ENCODE assay signal across 8 mouse cellular contexts in the genomic region with DNA sequence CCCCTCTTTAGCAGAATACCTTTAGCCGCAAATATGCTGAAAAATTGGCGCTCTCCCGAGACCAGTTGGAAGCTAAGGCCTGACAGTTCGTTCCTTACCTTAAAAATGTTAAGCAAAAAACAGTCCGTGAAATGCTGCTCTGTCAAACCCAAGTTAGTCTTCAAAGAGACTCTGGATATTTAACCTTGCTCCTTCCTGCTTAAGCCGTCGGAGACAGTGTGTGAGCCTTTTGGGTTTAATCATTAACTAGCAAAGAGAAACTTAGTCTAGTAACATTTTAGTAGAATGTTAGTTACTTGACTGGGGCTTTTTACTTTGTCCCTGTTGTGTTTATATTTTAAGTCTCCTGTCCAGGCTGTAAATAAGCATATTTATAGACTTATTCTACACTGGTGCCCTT. TPM values are rescaled to one million over a fixed set of nuclear protein-coding genes. Genes with fewer than 3 reads are reported as not detected.
DNase-seq lines count a peak whose midpoint lies in the region; ATAC-seq and TF ChIP-seq lines count a peak whose summit lies in the region.

No protein-coding gene starts in this region.

- H3K4me1 ChIP-seq in embryonic facial prominence, embryonic 15.5 days: peaks cover 36% of the 10 kb centered on the region
- peaks cover 35% of the 10 kb centered on the region for H3K4me1 ChIP-seq in kidney, embryonic 16.5 days (ENCODE audit: insufficient read depth, low read length)
- peaks cover 41% of the 10 kb centered on the region for H3K4me1 ChIP-seq in neural tube, embryonic 12.5 days

- DNase-seq in layer of hippocampus, adult 2 months (ENCODE audit: low spot score in 2 of 2): no peak
- DNase-seq in layer of hippocampus, postnatal 25 days (ENCODE audit: extremely low spot score in 1 of 2, low spot score in 1 of 2): no peak
- DNase-seq in right cerebral cortex, postnatal 25 days: no peak
- DNase-seq in cerebellum, adult 11-12 months: no peak
- no peak for DNase-seq in cerebellum, postnatal 10 days

- peak overlapping the region; percentile 73 for H3K4me2 ChIP-seq in embryonic facial prominence, embryonic 15.5 days (replicated peaks)
- peak overlapping the region; percentile 88 for H3K4me2 ChIP-seq in kidney, embryonic 16.5 days (replicated peaks; ENCODE audit: low read depth, low read length)
- peak overlapping the region; percentile 97 for H3K4me2 ChIP-seq in neural tube, embryonic 12.5 days (replicated peaks)

- no peaks in the 10 kb centered on the region for H3K9me3 ChIP-seq in embryonic facial prominence, embryonic 15.5 days (replicated peaks)
- H3K9me3 ChIP-seq in kidney, embryonic 16.5 days (ENCODE audit: low read length): no peaks in the 10 kb centered on the region
- no peaks in the 10 kb centered on the region for H3K9me3 ChIP-seq in neural tube, embryonic 12.5 days

- no peaks in the 10 kb centered on the region for H3K27me3 ChIP-seq in embryonic facial prominence, embryonic 15.5 days
- no peaks in the 10 kb centered on the region for H3K27me3 ChIP-seq in kidney, embryonic 16.5 days (ENCODE audit: insufficient read depth, low read length)
- no peaks in the 10 kb centered on the region for H3K27me3 ChIP-seq in neural tube, embryonic 12.5 days (replicated peaks)

- no peak for TF ChIP-seq CTCF in layer of hippocampus, adult 2 months (conservative IDR thresholded peaks at IDR 0.05)

- H3K4me3 ChIP-seq in layer of hippocampus, adult 2 months: peak overlapping the region; percentile 93
- H3K4me3 ChIP-seq in embryonic facial prominence, embryonic 15.5 days (replicated peaks): peak overlapping the region; percentile 99
- H3K4me3 ChIP-seq in kidney, embryonic 16.5 days (ENCODE audit: low read length): peak overlapping the region; percentile 100
- H3K4me3 ChIP-seq in neural tube, embryonic 12.5 days: peak overlapping the region; percentile 100

- peak overlapping the region; percentile 99 for H3K27ac ChIP-seq in layer of hippocampus, adult 2 months
- H3K27ac ChIP-seq in embryonic facial prominence, embryonic 15.5 days (replicated peaks): 0 out of 2 replicates have a peak overlapping the region, but pooled peaks have one; percentile 100
- peak overlapping the region; percentile 100 for H3K27ac ChIP-seq in kidney, embryonic 16.5 days (ENCODE audit: low read length)
- H3K27ac ChIP-seq in neural tube, embryonic 12.5 days: 0 out of 2 replicates have a peak overlapping the region, but pooled peaks have one; percentile 98

- peak overlapping the region; percentile 95 for H3K9ac ChIP-seq in embryonic facial prominence, embryonic 15.5 days
- H3K9ac ChIP-seq in kidney, embryonic 16.5 days (replicated peaks; ENCODE audit: low read length): peak overlapping the region; percentile 98
- H3K9ac ChIP-seq in neural tube, embryonic 12.5 days: peak overlapping the region; percentile 98

- WGBS in embryonic facial prominence, embryonic 15.5 days: 1% methylated on average over 7 of the region's 7 CpGs
- under 1% methylated on average over 7 of the region's 7 CpGs for WGBS in kidney, embryonic 16.5 days
- WGBS in neural tube, embryonic 12.5 days: 2% methylated on average over 7 of the region's 7 CpGs

- peaks cover 42% of the 10 kb centered on the region for H3K36me3 ChIP-seq in embryonic facial prominence, embryonic 15.5 days
- peaks cover 39% of the 10 kb centered on the region for H3K36me3 ChIP-seq in kidney, embryonic 16.5 days (ENCODE audit: insufficient read depth, low read length)
- H3K36me3 ChIP-seq in neural tube, embryonic 12.5 days: peaks cover 39% of the 10 kb centered on the region

- ATAC-seq in embryonic facial prominence, embryonic 15.5 days (ENCODE audit: insufficient number of reproducible peaks, low FRiP score, low TSS enrichment, low read depth): no peak
- ATAC-seq in kidney, embryonic 16.5 days (ENCODE audit: low FRiP score, low TSS enrichment): no peak
- no peak for ATAC-seq in neural tube, embryonic 12.5 days (ENCODE audit: low FRiP score, low read depth)

RNA-seq across cellular contexts. Expression of a gene that starts 1.3 kb away (rescaled TPM):
- 100 to 1,000 TPM; 123 to 127 TPM for total RNA-seq in layer of hippocampus, adult 2 months (2021)
- 100 to 1,000 TPM; 109 to 120 TPM for total RNA-seq in layer of hippocampus, postnatal 25 days (2021)
- polyA plus RNA-seq in embryonic facial prominence, embryonic 15.5 days (2015; fragmentation: Nextera tagmentation; extraction: Ambion mirVana): 6.0 and 7.1 TPM in 2 replicates
- polyA plus RNA-seq in kidney, embryonic 16.5 days (2015; fragmentation: Nextera tagmentation; extraction: Ambion mirVana): 5.4 and 5.9 TPM in 2 replicates
- 5.7 and 7.5 TPM in 2 replicates for polyA plus RNA-seq in neural tube, embryonic 12.5 days (2016; fragmentation: Nextera tagmentation; extraction: Ambion mirVana)

RNA-seq across cellular contexts. Expression of a gene that starts 2.0 kb away (rescaled TPM):
- total RNA-seq in layer of hippocampus, adult 2 months (2021): 10 to 100 TPM; 36.5 to 37.9 TPM
- total RNA-seq in layer of hippocampus, postnatal 25 days (2021): 10 to 100 TPM; 35.3 to 36.4 TPM
- 53.0 and 58.4 TPM in 2 replicates for polyA plus RNA-seq in embryonic facial prominence, embryonic 15.5 days (2015; fragmentation: Nextera tagmentation; extraction: Ambion mirVana)
- 53.0 and 63.0 TPM in 2 replicates for polyA plus RNA-seq in kidney, embryonic 16.5 days (2015; fragmentation: Nextera tagmentation; extraction: Ambion mirVana)
- polyA plus RNA-seq in neural tube, embryonic 12.5 days (2016; fragmentation: Nextera tagmentation; extraction: Ambion mirVana): 55.2 and 57.7 TPM in 2 replicates

RNA-seq across cellular contexts. Expression of a gene that starts 8.4 kb away (rescaled TPM):
- 1 to 10 TPM in 1 of 2 experiments, not detected in 1; 3.4 TPM for total RNA-seq in layer of hippocampus, adult 2 months (2021)
- total RNA-seq in layer of hippocampus, postnatal 25 days (2021): 1 to 10 TPM in 1 of 2 experiments, not detected in 1; 4.5 TPM
- not detected in 2 replicates for polyA plus RNA-seq in embryonic facial prominence, embryonic 15.5 days (2015; fragmentation: Nextera tagmentation; extraction: Ambion mirVana)
- not detected in 2 replicates for polyA plus RNA-seq in kidney, embryonic 16.5 days (2015; fragmentation: Nextera tagmentation; extraction: Ambion mirVana)
- polyA plus RNA-seq in neural tube, embryonic 12.5 days (2016; fragmentation: Nextera tagmentation; extraction: Ambion mirVana): 0.45 TPM in 1 of 2 replicates, not detected in the other

RNA-seq across cellular contexts. Expression of a gene that starts 16.1 kb away (rescaled TPM):
- total RNA-seq in layer of hippocampus, adult 2 months (2021): 100 to 1,000 TPM; 101 TPM
- 100 to 1,000 TPM; 103 to 111 TPM for total RNA-seq in layer of hippocampus, postnatal 25 days (2021)
- polyA plus RNA-seq in embryonic facial prominence, embryonic 15.5 days (2015; fragmentation: Nextera tagmentation; extraction: Ambion mirVana): 68.8 and 78.0 TPM in 2 replicates
- polyA plus RNA-seq in kidney, embryonic 16.5 days (2015; fragmentation: Nextera tagmentation; extraction: Ambion mirVana): 56.7 and 62.4 TPM in 2 replicates
- polyA plus RNA-seq in neural tube, embryonic 12.5 days (2016; fragmentation: Nextera tagmentation; extraction: Ambion mirVana): 66.1 and 68.5 TPM in 2 replicates

RNA-seq across cellular contexts. Expression of a gene that starts 17.8 kb away (rescaled TPM):
- 100 to 1,000 TPM; 160 TPM for total RNA-seq in layer of hippocampus, adult 2 months (2021)
- 100 to 1,000 TPM; 188 to 192 TPM for total RNA-seq in layer of hippocampus, postnatal 25 days (2021)
- polyA plus RNA-seq in embryonic facial prominence, embryonic 15.5 days (2015; fragmentation: Nextera tagmentation; extraction: Ambion mirVana): 5.1 and 7.5 TPM in 2 replicates
- polyA plus RNA-seq in kidney, embryonic 16.5 days (2015; fragmentation: Nextera tagmentation; extraction: Ambion mirVana): 3.2 and 5.4 TPM in 2 replicates
- 203 and 211 TPM in 2 replicates for polyA plus RNA-seq in neural tube, embryonic 12.5 days (2016; fragmentation: Nextera tagmentation; extraction: Ambion mirVana)
